Mouse (Mus musculus) liver, embryonic 14.5 days (tissue): ENCODE data around the gene Gramd1a.

Experiments
- CTCF ChIP-seq: IDR thresholded peaks from 2 replicates; pipeline ENCODE4 v1.5.1; 2016; ENCODE audit warnings: antibody characterized with exemption, low read depth, control low read depth
- EP300 ChIP-seq: IDR thresholded peaks from 2 replicates; pipeline ENCODE4 v1.6.1; 2016; ENCODE audit warnings: antibody characterized with exemption, low read depth

- TF ChIP-seq CTCF (no peak), EP300 (no peak)
These were observed at the start of gene Gramd1a for GRCm38 (mm10) chr7:31155296-31156033.
